Mouse (Mus musculus) heart, postnatal 0 days (tissue): ENCODE measurements at regions not wholly inside any gene's neighbourhood (a gene's known extent, or its start where the extent isn't known, plus 50 kb on each side); places are given as distances from the start of the nearest gene placed in this dataset.

ENCODE experiments used
- CTCF ChIP-seq: IDR thresholded peaks from 2 replicates; pipeline ENCODE4 v1.5.1; 2016; ENCODE audit warnings: antibody characterized with exemption, control low read depth, low read depth
- EP300 ChIP-seq: IDR thresholded peaks from 2 replicates; pipeline ENCODE4 v1.6.1; 2016; ENCODE audit warnings: antibody characterized with exemption, low read depth

DNA sequence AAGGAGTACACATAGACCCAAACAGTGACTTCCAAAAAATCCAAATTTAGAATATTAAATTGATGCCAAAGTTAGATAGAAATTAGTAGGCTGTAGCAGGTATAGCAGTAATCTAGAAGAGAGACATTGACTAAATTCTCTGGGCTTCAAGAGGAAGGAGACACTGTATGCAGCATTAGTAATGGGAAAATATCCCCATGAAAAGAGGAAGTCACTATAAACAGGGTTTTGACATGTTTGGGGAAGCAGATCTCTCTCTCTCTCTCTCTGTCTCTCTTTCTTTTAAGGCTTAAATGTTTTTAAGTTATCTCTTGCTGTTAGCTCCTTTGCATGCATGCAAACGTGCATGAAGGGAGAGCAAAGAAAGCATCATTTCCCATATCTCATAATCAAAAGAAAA lies 357.9 kb upstream of the Prickle1 start:
- no peak for TF ChIP-seq EP300
- TF ChIP-seq CTCF, result no peak
